Mouse (Mus musculus): ENCODE data around the gene Cav3.

GRCm38 (mm10) chr6:112459341-112459749 is at the start of gene Cav3:
- TF ChIP-seq GATA1 (IDR thresholded peaks at IDR 0.05; ENCODE audit: borderline replicate concordance, low read length) (no peak), FLI1 (IDR thresholded peaks at IDR 0.05; ENCODE audit: low read length) (no peak)

Measured in megakaryocyte, embryonic 14.5 days (primary cell).